Mouse (Mus musculus) monocyte, adult 2 months (primary cell): ENCODE data around the gene Emx2.

Source experiments
- DNase-seq, 2 experiments: peaks; one replicate each; pipeline ENCODE4 v3.0.0; 2022; ENCODE audit warnings: low spot score in 2 of 2, low read depth in 1 of 2

Gene Emx2

GRCm38 (mm10) chr19:59513181-59513580 lies 55.0 kb downstream of the Emx2 start:
- DNase-seq = no peak
